Mouse (Mus musculus) thymus, postnatal 4 days (tissue): Measurements from ENCODE around the gene Dll3.

Experiments
- DNase-seq: peaks from one replicate; pipeline ENCODE4 v3.0.0; 2021

Gene Dll3

GRCm38 (mm10) chr7:28306216-28306615 lies 4.2 kb upstream of the Dll3 start:
- no peak for DNase-seq

- DNase-seq: no peak
These were observed 3.6 kb upstream of the Dll3 start for GRCm38 (mm10) chr7:28305641-28306040.

- DNase-seq: peak; percentile 58
These were observed 3.0 kb downstream of the Dll3 start for GRCm38 (mm10) chr7:28298837-28299625.

- peak; percentile 68 for DNase-seq
These were observed 7.6 kb downstream of the Dll3 start for GRCm38 (mm10) chr7:28294481-28294880.

- no peak for DNase-seq
These were observed 11.1 kb downstream of the Dll3 start, which contains the start of gene Selenov for GRCm38 (mm10) chr7:28290638-28291590. Gene Selenov (minus strand): TSS chr7:28291186.

- peak; percentile 52 for DNase-seq
These were observed 11.9 kb downstream of the Dll3 start for GRCm38 (mm10) chr7:28290165-28290564.

GRCm38 (mm10) chr7:28280630-28281029 lies 21.4 kb downstream of the Dll3 start:
- peak; percentile 49 for DNase-seq

GRCm38 (mm10) chr7:28278279-28278652 lies 23.8 kb downstream of the Dll3 start:
- DNase-seq: no peak

- DNase-seq: peak; percentile 98
These were observed 24.3 kb downstream of the Dll3 start, which contains the start of gene Eid2b for GRCm38 (mm10) chr7:28277615-28278278. Gene Eid2b (plus strand): TSS chr7:28277739.

GRCm38 (mm10) chr7:28277237-28277614 lies 24.8 kb downstream of the Dll3 start:
- no peak for DNase-seq

- no peak for DNase-seq
These were observed 30.3 kb downstream of the Dll3 start for GRCm38 (mm10) chr7:28271761-28272160.

- DNase-seq: no peak
These were observed 32.7 kb downstream of the Dll3 start for GRCm38 (mm10) chr7:28269355-28269754.

GRCm38 (mm10) chr7:28268576-28268975 lies 33.5 kb downstream of the Dll3 start:
- no peak for DNase-seq

- peak; percentile 62 for DNase-seq
These were observed 34.0 kb downstream of the Dll3 start for GRCm38 (mm10) chr7:28268042-28268531.

- peak; percentile 85 for DNase-seq
These were observed 34.7 kb downstream of the Dll3 start, which contains the start of gene Eid2 for GRCm38 (mm10) chr7:28267129-28268041. Gene Eid2 (plus strand): TSS chr7:28267881.

- no peak for DNase-seq
These were observed 36.6 kb downstream of the Dll3 start for GRCm38 (mm10) chr7:28265391-28265790.

GRCm38 (mm10) chr7:28263786-28264185 lies 38.3 kb downstream of the Dll3 start:
- DNase-seq: peak; percentile 90

- no peak for DNase-seq
These were observed 39.2 kb downstream of the Dll3 start for GRCm38 (mm10) chr7:28262861-28263260.

GRCm38 (mm10) chr7:28255476-28255875 lies 46.6 kb downstream of the Dll3 start:
- DNase-seq: peak; percentile 47

GRCm38 (mm10) chr7:28254591-28254990 lies 47.4 kb downstream of the Dll3 start:
- DNase-seq: no peak

GRCm38 (mm10) chr7:28251976-28252375 lies 50.1 kb downstream of the Dll3 start:
- DNase-seq: no peak

- no peak for DNase-seq
These were observed 53.1 kb downstream of the Dll3 start for GRCm38 (mm10) chr7:28248957-28249356.
